In genomic region chr16:32563056-32563793, GRCm38 (mm10) we compare ENCODE assay signal across 20 mouse cellular contexts. TPM values are rescaled to one million over a fixed set of nuclear protein-coding genes. Genes with fewer than 3 reads are reported as not detected.
DNase-seq lines count a peak whose midpoint lies in the region; ATAC-seq and TF ChIP-seq lines count a peak whose summit lies in the region.
"Had no signal": no experiment of that assay in that cellular context is flagged by ENCODE, and none has a peak within 500 bp of the region (broad histone marks: within the 10 kb centered on the region; RNA-seq: fewer than 3 reads in every experiment).

No protein-coding gene starts in this region.

- peak overlapping the region; percentile 46; the same call in 1 of the 2 replicates for H3K27ac ChIP-seq in lung, embryonic 14.5 days (ENCODE audit: low read depth)
- peak overlapping the region; percentile 65 for H3K27ac ChIP-seq in intestine, embryonic 14.5 days (ENCODE audit: low read depth)
- H3K27ac ChIP-seq: embryonic facial prominence, embryonic 12.5 days; neural tube, embryonic 13.5 days had no signal

- no peaks in the 10 kb centered on the region for H3K4me1 ChIP-seq in lung, embryonic 14.5 days (ENCODE audit: insufficient read depth)
- no peaks in the 10 kb centered on the region for H3K4me1 ChIP-seq in intestine, embryonic 14.5 days (replicated peaks; ENCODE audit: control insufficient read depth, insufficient read depth, low read length)
- H3K4me1 ChIP-seq: embryonic facial prominence, embryonic 12.5 days; neural tube, embryonic 13.5 days had no signal

- H3K9me3 ChIP-seq in lung, embryonic 14.5 days (ENCODE audit: low read depth, low read length), result no peaks in the 10 kb centered on the region
- no peaks in the 10 kb centered on the region for H3K9me3 ChIP-seq in intestine, embryonic 14.5 days (ENCODE audit: control insufficient read depth, low read length)
- H3K9me3 ChIP-seq: embryonic facial prominence, embryonic 12.5 days; neural tube, embryonic 13.5 days had no signal

- no peak overlapping the region for H3K4me2 ChIP-seq in lung, embryonic 14.5 days
- no peak overlapping the region for H3K4me2 ChIP-seq in intestine, embryonic 14.5 days (ENCODE audit: low read length)
- H3K4me2 ChIP-seq: embryonic facial prominence, embryonic 12.5 days; neural tube, embryonic 13.5 days had no signal

- peak; percentile 19 for DNase-seq in lung, embryonic 14.5 days
- no peak for DNase-seq in lung, postnatal 4 days
- DNase-seq in intestine, embryonic 14.5 days (ENCODE audit: low spot score), result no peak
- DNase-seq in yolk sac, embryonic 10.5 days (ENCODE audit: low spot score), result peak; percentile 47
- DNase-seq in gastrocnemius, postnatal 10 days, result no peak
- DNase-seq in layer of hippocampus, postnatal 10 days (ENCODE audit: low spot score in 2 of 2), result no peak
- DNase-seq: adrenal gland, postnatal 14 days; cerebellum, adult 11 months; cerebellum, postnatal 10 days; gastrocnemius, postnatal 25 days; kidney, adult 9 months; kidney, postnatal 36 days; midbrain, embryonic 14.5 days; thymus, postnatal 25 days had no signal

- no peak for TF ChIP-seq CTCF in lung, embryonic 14.5 days (IDR thresholded peaks at IDR 0.05; ENCODE audit: low read depth)

- 66% methylated on average over 5 of the region's 5 CpGs for WGBS in lung, embryonic 14.5 days
- WGBS in intestine, embryonic 14.5 days, result 66% methylated on average over 5 of the region's 5 CpGs

- ATAC-seq in lung, embryonic 14.5 days (ENCODE audit: insufficient read depth), result no peak
- peak; percentile 72; the same call in 1 of the 2 replicates for ATAC-seq in intestine, embryonic 14.5 days (replicated peaks; ENCODE audit: low FRiP score, low TSS enrichment, low read depth)
- ATAC-seq in megakaryocyte, adult 5-6 weeks (ENCODE audit: poor library complexity, severe bottlenecking), result peak; percentile 51
- ATAC-seq: forebrain, embryonic 14.5 days had no signal

- no peaks in the 10 kb centered on the region for H3K27me3 ChIP-seq in lung, embryonic 14.5 days (ENCODE audit: insufficient read depth, low read length)
- no peaks in the 10 kb centered on the region for H3K27me3 ChIP-seq in intestine, embryonic 14.5 days (replicated peaks; ENCODE audit: control insufficient read depth, insufficient read depth, low read length)
- H3K27me3 ChIP-seq: CH12.LX; embryonic facial prominence, embryonic 12.5 days; neural tube, embryonic 13.5 days had no signal

- H3K4me3 ChIP-seq in lung, embryonic 14.5 days (ENCODE audit: low read depth, low read length), result no peak overlapping the region
- no peak overlapping the region for H3K4me3 ChIP-seq in intestine, embryonic 14.5 days (ENCODE audit: low read depth, low read length)
- H3K4me3 ChIP-seq: embryonic facial prominence, embryonic 12.5 days; erythroblast, embryonic 14.5 days; neural tube, embryonic 13.5 days had no signal

- no peak overlapping the region for H3K9ac ChIP-seq in lung, embryonic 14.5 days
- no peak overlapping the region for H3K9ac ChIP-seq in intestine, embryonic 14.5 days (ENCODE audit: low read length)
- H3K9ac ChIP-seq: embryonic facial prominence, embryonic 12.5 days; neural tube, embryonic 13.5 days had no signal

- no peaks in the 10 kb centered on the region for H3K36me3 ChIP-seq in lung, embryonic 14.5 days (ENCODE audit: insufficient read depth)
- no peaks in the 10 kb centered on the region for H3K36me3 ChIP-seq in intestine, embryonic 14.5 days (ENCODE audit: control insufficient read depth, insufficient read depth, low read length)
- H3K36me3 ChIP-seq: embryonic facial prominence, embryonic 12.5 days; neural tube, embryonic 13.5 days had no signal

RNA-seq across cellular contexts. Expression of gene Tfrc, which starts 45.5 kb away (rescaled TPM):
- 64.5 and 71.2 TPM in 2 replicates for polyA plus RNA-seq in lung, embryonic 14.5 days (2014; fragmentation: Nextera tagmentation; extraction: Ambion mirVana)
- 140 and 162 TPM in 2 replicates for polyA plus RNA-seq in intestine, embryonic 14.5 days (2014; fragmentation: Nextera tagmentation; extraction: Ambion mirVana)
- total RNA-seq in megakaryocyte, adult 5-6 weeks (2015), result 29.5 and 41.5 TPM in 2 replicates
- 29.6 and 44.3 TPM in 2 replicates for total RNA-seq in megakaryocyte, adult 5-6 weeks (2017)
- total RNA-seq in gastrocnemius, postnatal 10 days (2021), result 100 to 1,000 TPM; 160 to 197 TPM
- 100 to 1,000 TPM in 1 of 2 experiments, 10 to 100 TPM in 1; 97.9 to 112 TPM for total RNA-seq in layer of hippocampus, postnatal 10 days (2021)

Comparison
In these comparisons a context has a peak if more than half of its experiments do, and no peak if none do; other contexts are left out.
1. DNase-seq: peak in lung, embryonic 14.5 days (single experiment) and yolk sac, embryonic 10.5 days (single experiment); none in lung, postnatal 4 days (0 of 2), intestine, embryonic 14.5 days (single experiment), gastrocnemius, postnatal 10 days (single experiment) and layer of hippocampus, postnatal 10 days (0 of 2).